Mouse (Mus musculus) forebrain, embryonic 13.5 days (tissue): ENCODE data around the gene Gyg. TPM values are rescaled to one million over a fixed set of nuclear protein-coding genes. Genes with fewer than 3 reads are reported as not detected.

Source experiments
- ATAC-seq: fragments of 200-750 bp; cut with Nextera tagmentation; 2 replicates; pipeline ENCODE4 v1.8.0; 2017
- H3K27ac ChIP-seq: fragments of 300-500 bp; sonication (generic); 2 replicates; pipeline ENCODE4 v1.5.1; 2015; ENCODE audit warnings: inconsistent platforms, mild to moderate bottlenecking, moderate library complexity
- H3K27me3 ChIP-seq: fragments of 300-500 bp; sonication (generic); 2 replicates; pipeline ENCODE4 v1.6.1; 2015; ENCODE audit warnings: mild to moderate bottlenecking, inconsistent platforms
- H3K36me3 ChIP-seq: fragments of 300-500 bp; sonication (generic); 2 replicates; pipeline ENCODE4 v1.6.1; 2015; ENCODE audit warnings: mild to moderate bottlenecking, inconsistent platforms; ENCODE audit not compliant: poor library complexity, severe bottlenecking
- H3K4me1 ChIP-seq: fragments of 300-500 bp; sonication (generic); 2 replicates; pipeline ENCODE4 v1.6.1; 2015; ENCODE audit warnings: inconsistent platforms
- H3K4me2 ChIP-seq: fragments of 300-500 bp; sonication (generic); 2 replicates; pipeline ENCODE4 v1.6.1; 2015; ENCODE audit warnings: inconsistent platforms, mild to moderate bottlenecking, moderate library complexity
- H3K4me3 ChIP-seq: fragments of 300-500 bp; sonication (generic); 2 replicates; pipeline ENCODE4 v1.5.1; 2015; ENCODE audit warnings: mild to moderate bottlenecking, inconsistent platforms
- H3K9ac ChIP-seq: fragments of 300-500 bp; sonication (generic); 2 replicates; pipeline ENCODE4 v1.6.1; 2015; ENCODE audit warnings: mild to moderate bottlenecking, inconsistent platforms
- H3K9me3 ChIP-seq: fragments of 300-500 bp; sonication (generic); replicated peaks from 2 replicates; pipeline ENCODE4 v1.6.1; 2016; ENCODE audit warnings: inconsistent platforms
- WGBS: fragments of 180-500 bp; shearing (Covaris S2); methylation state at CpG from one replicate; pipeline ENCODE4 v1.1.7; 2015; 5-methylcytosine and 5-hydroxymethylcytosine counted together
- polyA plus RNA-seq: library from polyadenylated mRNA; unstranded; fragments of >200 nt; fragmentation: Nextera tagmentation; extraction: Ambion mirVana; gene quantifications from 2 replicates; pipeline ENCODE4 v1.2.1, GENCODE M21; 2015

Gene Gyg
- polyA plus RNA-seq, 1 experiment from 2014 or later, result 22.6 TPM

DNA sequence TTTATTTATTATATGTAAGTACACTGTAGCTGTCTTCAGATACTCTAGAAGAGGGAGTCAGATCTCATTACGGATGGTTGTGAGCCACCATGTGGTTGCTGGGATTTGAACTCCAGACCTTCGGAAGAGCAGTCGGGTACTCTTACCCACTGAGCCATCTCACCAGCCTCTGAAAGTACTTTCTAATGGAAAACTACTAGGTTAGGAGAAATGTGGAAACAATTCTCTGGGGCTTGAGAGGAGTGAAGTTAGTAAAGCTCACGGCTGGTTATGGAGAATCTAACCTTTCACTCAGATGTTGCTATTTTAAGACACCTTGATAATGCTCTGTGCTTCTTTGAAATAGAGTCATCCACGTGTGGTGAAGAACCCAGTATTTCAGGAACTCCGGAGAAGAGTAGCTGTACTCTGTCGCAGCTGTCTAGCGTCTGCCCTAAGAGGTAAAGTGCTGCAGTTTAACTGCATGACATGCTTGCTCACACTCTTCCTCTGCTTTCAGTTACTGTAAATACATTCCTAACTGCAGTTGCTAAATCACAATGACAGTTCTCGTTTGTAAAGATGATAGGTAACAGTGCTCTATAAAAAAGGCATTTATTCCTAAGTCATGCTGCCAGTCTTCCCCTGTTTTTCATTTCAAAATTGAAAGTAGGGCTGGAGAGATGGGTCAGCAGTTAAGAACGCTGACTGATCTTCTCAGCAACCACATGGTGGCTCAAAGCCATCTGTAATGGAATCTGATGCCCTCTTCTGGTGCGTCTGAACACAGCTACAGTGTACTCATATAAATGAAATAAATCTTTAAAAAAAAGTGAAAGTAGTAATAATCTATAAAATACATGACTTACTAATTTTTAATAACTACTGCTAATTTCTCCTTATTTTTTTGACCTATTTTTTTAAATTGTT lies 78.7 kb downstream of the Gyg start:
- ATAC-seq, result no peak
- Histone ChIP-seq H3K9ac (no peak overlapping the region), H3K36me3 (peaks cover 41% of the 10 kb centered on the region), H3K9me3 (no peaks in the 10 kb centered on the region), H3K27me3 (no peaks in the 10 kb centered on the region), H3K4me3 (no peak overlapping the region), H3K27ac (no peak overlapping the region), H3K4me1 (no peaks in the 10 kb centered on the region), H3K4me2 (no peak overlapping the region)
- WGBS, result 89% methylated on average over 11 of the region's 11 CpGs

Other genes starting within 250 kb of the Gyg start
- 2.2 and 3.0 TPM in 2 replicates for gene Cp, start 198.3 kb downstream of the Gyg start, polyA plus RNA-seq
- 10.2 and 11.3 TPM in 2 replicates for gene Hps3, start 120.0 kb downstream of the Gyg start, polyA plus RNA-seq
- 23.5 and 25.9 TPM in 2 replicates for gene Hltf, start 97.5 kb downstream of the Gyg start, polyA plus RNA-seq
- 0.11 TPM in 1 of 2 replicates, not detected in the other for gene Cpa3, start 86.9 kb upstream of the Gyg start, polyA plus RNA-seq
- gene Cpb1, start 120.4 kb upstream of the Gyg start, polyA plus RNA-seq, result not detected in 2 replicates
- gene Agtr1b, start 211.9 kb upstream of the Gyg start, polyA plus RNA-seq, result not detected in 2 replicates